Mouse (Mus musculus): ENCODE data around the gene Slf2.

Slf2 gene

DNA sequence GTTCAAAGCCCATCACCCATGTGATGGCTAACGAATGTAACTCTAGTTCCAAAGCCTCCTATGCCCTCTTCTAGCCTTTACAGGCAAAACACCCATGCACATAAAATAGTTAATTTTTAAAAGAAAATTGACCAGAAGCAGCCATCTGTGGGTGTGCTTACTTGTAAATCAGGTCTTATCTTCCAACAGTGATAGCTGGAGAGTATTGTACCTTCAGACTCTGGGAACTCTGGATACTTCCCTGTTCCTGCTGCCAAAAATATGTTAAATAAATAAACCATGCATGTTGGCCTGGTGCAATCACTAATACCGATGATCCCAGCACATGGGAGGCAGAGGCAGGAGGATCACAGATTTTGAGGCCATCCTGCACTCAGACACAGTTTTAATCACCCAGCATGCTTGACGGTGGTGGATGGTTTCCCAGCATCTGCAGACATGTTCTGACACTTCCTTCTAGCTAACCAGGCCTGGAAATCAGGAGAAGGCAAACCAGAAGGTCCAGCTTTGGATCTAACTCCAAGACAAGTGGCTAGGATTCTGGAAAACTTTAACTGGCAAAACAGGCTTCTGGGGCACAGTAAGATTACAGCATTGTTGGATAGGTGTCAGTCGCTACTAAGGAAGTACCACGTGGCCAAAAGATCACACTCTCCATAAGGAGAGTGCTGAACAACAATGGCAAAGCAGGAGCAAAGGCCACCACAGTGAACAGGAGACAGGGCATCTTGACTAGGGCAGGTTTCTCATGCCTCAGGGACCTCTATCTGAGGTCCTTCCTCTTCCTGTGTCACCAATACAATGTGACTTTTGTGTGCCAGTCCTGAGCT, 54.4 kb downstream of the Slf2 start:
- DNase-seq: peak; percentile 41

DNA sequence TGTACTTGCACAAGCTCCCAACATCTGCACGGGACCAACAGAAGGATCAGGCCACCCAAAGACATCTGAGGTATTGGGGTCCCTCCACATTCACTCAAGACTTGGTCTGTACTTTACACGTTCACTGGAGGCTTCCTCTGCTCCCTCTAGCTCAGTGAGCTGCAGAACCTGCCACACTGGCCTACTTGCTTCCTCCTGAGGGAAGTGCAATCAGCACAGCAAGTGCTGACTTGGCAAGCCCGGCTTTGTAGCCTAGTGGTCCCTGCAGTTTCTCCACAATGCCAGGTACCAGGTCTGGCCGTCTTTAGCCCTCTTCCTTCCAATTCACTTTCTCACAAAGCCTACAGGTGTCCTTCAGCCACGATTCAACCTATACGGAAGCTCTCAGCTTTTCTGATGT, 56.1 kb downstream of the Slf2 start:
- DNase-seq: peak; percentile 5

DNA sequence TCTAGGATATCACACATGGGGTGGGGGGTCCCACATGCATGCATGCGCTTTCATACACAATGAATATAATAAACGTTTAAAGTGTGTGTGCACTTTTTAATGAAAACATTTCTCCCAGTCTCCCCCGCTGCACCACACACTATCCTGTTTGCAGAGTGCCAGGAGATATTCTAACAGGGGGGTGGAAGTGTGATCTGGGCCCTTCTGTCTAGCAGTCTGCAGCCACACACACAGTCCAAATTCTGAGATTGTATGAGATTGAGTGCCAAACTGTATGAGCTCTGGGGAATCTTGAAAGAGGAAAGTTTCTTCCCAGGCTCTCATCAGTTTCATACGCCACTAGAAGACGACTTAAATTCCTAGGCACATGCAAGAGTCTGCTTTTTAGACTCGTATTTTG, 56.9 kb downstream of the Slf2 start:
- no peak for DNase-seq

DNA sequence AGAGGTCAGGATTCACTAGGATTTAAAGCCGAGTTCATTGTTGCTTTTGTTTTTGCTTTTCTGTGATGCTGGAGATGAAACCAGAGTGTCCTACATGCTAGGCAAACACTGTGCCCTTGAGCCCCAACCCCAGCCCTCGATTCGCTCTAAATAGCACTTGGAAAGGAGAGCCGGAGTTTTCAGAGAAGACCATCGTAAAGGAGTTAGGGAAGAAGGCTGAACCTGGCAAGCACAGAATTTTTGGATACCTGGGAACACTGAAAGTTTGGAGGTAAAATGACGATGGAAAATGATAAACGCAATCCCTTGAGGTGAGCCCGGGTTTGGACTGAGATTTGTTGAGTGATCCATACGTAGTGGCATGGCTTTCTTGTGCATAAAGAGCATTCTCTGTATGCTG, 57.4 kb downstream of the Slf2 start:
- no peak for DNase-seq

DNA sequence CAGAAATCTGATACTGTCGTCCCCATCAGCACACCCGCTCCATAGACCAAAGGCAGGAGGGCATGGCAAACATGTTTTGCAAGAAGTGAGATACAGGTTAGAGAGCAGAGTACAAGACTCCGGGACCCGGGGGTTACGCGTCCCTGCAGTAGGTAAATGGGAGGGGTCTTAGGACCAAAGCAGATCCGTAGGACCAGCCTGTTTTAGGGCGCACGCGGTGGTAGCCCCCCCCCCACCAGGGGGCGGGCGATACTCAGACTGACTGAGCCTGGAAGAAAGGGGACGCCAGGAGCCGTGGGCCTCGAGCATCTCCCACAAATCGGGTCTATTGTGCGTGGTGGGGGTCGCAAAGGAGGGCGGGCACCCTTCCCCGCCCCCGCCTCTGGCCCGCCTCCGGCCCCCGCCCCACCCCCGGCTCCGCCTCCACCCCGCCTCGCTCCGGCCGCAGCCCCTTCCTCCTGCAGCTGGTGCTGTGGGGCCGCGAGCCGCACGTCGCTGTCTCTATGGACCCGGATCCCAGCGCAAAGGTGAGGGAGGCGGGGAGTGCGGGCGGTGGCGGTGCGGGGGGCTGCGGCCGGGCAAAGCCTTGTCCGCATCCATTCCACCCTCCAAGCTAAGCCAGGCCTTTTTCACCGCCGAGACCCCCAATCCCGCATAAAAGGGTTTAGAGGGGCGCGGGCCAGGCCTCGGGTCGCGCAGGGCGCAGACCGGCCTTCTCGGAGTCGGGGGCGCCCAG, 58.0 kb downstream of the Slf2 start, which contains the start of gene Sema4g:
Gene Sema4g, plus strand, starts transcription at position 271 of the 736 bp plus-strand sequence.
- peak; percentile 31 for DNase-seq

DNA sequence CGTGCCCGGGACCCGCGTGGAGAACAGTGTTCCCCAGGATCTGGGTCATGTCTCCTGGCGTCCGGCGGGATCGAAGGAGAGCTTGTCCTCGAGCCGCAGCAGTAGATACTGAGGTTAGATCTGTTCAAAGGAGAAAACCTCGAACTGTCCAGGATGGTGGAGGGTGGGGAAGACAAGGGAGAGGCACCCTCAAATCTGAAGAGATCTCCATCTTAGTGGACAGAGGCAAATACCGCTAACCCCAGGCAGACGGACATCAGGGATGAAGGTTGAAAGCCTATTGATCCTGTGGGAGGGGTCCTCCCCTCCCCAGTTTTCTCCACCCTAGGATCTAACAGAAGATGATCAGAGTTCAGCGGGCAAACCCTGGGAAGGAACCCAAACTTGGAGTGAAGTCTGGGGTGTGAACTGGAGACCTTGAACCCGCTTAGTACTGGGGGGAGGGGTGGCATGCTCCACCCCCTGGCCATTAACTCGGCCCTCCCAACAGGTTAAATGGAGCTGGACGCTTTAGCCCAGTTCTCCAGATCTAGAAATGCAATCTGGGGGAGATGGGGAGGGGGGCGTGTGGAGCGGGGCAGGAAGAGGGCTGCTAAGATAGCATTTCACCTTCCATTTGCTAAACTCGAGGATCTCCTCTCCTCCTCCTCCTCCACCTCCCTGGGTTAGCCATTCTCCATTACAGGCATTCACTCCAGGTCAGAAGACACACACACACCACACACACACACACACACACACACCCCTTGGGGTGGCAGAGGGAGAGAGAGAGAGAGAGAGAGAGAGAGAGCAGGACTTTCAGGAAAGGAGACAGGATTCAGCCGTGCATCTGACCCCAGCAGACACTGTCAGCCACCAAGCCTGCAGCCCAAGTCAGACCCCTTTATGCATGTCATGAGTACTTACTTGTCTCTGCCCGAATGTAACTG, 58.9 kb downstream of the Slf2 start:
- DNase-seq: peak; percentile 81

DNA sequence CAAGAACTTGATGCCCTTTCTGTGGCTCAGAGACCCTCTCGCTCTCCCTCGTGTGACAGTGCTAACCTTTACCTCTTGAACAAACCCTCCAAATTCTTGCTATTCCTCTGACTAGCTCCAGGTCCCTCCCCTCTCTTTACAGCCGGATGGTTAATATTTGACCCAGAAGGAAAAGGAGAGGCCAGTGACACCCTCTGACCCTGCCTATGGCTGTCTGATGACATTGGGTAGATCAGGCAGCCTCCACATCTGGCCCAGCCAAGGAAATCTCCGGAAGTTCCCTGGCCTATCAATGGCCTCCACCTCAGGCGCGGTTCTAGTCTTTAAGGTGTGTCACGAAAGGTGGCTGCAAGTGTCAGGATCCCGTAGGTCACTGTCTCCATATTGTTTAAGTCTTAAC, 60.1 kb downstream of the Slf2 start:
- peak; percentile 60 for DNase-seq

DNA sequence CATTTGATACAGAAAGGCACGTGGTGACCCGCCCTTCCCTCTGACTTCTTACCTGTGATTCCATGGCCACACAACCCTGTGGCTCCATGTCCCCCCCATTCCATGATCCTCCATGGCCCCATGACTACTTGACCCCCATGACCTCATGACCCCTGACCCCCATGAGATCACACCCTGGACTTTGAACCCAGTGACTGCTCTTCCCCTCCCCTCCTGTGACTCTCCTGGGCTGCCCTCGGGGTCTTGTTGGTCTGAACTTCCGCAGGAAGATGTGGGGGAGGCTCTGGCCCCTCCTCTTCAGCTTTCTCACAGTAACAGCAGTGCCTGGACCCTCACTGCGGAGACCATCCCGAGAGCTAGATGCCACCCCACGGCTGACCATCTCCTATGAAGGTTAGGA, 61.3 kb downstream of the Slf2 start:
- peak; percentile 22 for DNase-seq

DNA sequence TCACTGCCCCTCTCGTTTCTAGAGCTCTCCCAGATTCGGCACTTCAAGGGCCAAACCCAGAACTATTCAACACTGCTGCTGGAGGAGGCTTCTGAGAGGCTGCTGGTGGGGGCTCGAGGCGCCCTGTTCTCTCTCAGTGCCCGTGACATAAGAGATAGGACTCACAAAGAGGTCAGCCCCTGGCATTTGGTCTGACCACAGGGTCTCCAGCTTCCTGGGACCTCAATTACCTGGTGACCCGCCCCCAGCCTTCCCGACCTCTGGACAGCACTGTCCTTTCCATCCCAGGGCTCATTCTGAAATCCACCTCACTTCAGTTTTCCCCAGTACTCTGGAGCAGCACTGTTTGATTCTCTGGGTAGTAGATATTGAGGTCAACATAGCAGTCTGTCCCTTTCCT, 61.8 kb downstream of the Slf2 start:
- DNase-seq: no peak

DNA sequence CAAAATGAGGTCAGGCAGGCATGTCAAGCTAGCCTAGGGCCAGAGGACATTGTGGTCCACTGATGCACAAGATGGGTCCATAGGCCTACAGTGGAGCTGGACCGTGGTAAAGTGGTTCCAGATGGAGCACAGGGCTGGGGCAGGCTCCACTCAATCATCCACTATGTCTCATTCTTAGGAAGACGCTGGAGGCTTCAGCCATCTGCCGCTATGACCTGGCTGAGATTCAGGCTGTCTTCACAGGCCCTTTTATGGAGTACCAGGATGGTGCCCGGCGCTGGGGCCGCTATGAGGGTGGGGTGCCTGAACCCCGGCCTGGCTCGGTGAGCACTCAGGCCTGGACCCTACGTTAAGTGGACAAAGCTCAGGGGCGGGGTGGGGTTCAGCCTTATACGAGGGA, 66.8 kb downstream of the Slf2 start:
- DNase-seq: no peak

DNA sequence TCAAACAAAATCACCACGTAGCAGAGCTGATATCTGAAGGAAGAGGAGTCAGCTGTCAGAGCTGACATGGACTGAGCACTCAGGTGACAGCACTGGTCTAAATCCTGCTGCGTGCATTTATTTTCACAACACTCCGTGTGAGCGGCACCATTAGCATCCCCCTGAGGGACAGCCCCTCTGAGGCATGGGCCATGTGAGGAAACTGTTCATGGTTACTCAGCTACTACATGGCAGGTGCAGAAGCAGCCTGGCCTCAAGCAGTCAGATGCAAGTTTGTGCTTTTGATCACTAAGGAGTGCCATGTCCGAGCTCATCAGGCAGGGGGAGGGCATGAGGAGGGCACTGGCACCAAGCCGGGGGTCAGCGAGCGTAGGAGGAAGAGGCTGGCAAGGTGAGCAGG, 68.7 kb downstream of the Slf2 start:
- no peak for DNase-seq

DNA sequence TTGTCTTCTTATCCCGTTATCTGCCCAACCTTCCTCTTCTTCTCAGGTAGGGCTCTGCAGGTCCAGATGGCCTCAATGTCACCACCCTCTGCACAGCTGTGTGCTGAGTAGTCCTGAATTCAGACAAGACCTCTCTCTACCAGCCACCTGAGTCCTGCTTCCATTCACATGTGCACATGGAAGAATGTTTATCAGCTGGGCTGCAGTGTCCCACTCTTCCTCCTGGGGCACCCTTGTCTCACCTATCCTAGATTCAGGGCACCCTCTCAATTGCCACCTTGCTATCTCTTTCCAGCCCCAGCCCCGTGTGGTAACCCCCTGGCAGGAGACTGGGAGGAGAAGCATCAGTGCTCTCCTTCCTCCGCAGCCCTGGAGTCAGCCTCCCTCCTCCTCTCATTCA, 71.3 kb downstream of the Slf2 start:
- DNase-seq: no peak

DNA sequence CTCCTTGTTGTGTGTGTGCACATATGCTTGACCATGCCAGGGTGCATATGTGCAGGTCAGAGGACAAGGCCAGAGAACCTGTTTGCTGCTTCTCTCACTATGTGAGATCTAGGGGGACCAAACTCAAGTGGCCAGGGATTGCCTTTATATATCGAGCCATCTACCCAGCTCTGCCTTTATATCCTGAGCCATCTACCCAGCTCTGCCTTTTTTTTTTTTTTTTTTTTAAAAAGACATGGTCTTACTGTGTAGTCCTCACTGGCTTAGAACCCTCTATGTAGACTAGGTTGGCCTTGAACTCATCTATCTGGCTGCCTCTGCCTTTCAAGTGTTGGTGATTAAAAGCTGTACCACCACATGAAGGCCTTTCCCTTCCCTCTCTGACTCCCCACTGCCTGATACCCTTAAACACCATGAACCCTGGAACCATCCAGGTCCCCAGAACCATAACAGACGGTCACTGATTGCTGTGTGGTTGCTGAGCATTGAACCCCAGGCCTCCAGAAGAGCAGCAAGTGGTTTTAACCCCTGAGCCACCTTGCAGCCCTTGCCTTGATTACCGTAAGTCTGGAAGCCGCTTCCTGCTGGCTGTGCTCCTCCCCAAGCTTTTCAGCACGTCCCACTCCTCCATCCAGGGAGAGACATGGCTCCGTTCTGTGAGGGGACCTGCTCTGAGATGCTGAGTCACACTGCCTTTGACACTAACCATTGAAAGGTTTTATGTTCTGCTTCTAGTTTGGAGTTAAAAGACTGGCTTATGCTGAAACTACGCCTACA, 73.0 kb downstream of the Slf2 start:
- no peak for DNase-seq

DNA sequence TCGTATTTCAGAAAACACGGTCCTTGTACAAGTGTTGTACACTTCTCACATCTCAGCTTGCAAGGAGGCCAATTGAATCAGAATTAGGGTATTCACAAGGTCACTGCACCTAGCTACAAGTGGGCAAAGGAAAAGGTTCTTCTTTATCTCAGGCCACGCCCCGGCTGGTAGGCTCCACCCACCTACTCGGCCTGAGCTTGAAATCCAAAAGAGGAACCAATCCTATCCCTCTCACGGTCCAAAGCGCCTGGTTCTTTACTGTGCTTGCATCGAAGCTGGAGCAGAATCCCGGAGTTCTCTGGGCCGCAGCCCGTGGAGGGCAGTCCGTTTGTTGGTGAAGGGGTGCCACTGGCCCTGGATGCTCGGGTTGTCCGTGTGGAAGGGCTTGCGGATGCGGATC, 74.5 kb downstream of the Slf2 start, which contains the start of gene Twnk:
Gene Twnk, plus strand, starts transcription at position 220 of the 400 bp plus-strand sequence.
- peak; percentile 74 for DNase-seq

DNA sequence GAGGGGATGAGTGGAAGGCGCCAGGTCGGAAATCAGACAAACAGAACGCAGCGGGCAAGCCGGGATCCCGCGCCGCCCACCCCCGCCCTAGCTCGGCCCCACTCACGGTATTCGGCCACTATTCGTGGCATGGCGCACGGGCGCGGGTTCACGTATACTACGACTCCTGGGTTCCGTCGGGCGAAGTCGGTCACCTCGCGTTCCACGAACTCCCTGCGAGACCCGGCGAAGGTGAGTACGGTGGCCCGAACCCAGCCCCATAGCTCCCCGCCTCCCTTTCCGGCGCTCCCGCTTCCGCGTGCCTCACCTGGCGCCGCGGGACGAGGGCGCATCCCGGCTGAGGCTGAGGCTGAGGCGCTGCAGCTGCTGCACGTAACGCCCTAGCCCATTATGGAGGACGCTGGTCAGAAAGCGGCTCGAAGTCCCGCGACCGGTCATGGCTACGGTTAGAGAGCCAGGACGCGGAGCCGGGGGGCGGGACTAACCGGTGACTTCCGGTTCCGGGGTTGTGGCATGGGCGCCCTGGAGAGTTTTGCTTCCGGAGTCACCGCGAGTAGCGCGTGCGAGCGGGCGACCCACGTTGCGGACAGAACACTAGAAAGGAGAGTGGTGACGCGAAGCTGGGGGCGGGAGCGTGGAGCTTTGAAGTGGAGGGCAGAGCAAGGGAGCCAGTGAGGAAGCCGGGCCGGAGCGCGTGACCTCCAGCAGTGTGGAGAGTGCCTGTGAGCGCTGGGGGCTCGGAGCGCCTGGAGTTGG, 75.2 kb downstream of the Slf2 start, which contains the start of gene Mrpl43:
Gene Mrpl43, minus strand, starts transcription at position 486 of the 756 bp plus-strand sequence.
- peak; percentile 94 for DNase-seq

DNA sequence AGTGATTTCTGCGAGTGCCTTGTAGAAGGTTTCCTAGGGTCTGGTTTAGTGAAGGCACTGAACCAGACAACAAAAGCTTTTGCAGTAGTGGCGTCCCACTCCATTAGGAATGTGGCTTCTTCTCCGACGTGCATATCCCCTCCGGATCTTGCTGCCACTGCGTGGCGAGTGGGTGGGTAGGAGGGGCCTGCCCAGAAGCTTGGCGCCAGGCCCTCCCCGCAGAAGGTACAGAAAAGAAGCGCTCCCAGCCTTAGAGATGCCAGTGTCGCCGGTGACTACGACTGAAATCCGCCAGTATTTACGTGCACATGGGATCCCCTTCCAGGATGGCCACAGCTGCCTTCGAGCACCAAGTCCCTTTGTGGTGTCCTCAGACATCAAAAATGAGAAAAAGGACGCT, 76.1 kb downstream of the Slf2 start:
- no peak for DNase-seq

DNA sequence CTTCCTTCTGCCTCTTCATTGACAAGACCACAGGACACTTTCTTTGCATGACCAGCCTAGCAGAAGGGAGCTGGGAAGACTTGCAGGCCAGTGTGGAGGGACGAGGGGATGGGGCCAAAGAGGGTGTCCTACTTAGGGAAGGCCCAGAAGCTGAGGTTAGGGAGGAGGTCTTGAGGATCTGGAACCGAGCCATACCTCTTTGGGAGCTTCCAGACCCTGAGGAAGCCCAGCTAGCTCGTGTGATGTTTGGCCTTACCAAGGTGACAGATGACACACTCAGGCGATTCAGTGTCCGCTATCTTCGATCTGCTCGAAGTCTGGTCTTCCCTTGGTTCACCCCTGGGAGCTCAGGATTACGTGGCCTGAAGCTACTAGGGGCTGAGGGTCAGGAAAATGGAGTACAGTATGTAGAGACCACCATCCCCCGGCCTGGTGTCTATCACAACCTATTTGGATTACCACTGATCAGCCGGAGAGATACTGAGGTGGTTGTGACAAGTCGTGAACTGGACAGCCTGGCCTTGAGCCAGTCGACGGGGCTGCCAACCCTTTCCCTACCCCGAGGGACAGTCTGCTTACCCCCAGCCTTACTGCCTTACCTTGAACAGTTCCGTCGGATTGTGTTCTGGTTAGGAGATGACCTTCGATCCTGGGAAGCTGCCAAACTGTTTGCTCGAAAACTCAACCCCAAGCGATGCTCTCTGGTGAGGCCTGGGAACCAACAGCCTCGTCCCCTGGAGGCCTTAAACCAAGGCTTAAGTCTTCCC, 76.7 kb downstream of the Slf2 start:
- DNase-seq: peak; percentile 82

DNA sequence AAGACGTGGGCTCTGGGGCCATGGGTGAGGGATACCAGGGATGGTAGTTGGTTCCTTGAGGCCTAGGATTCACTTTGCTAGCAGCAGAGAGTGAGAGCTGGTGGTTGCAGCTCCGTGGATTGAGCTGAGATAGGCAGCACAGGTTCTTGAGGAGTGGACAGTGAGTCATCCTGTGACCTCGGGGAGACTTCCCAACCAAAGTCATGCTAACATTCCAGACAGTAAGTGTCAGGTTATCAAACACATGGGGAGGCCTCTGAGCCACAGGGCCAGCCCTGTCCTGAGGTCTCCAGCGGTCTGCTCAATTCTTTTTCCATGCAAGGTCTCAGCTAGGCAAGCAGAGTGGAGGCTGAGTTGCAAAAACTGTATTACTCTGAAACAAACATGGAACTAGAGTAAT, 79.7 kb downstream of the Slf2 start:
- DNase-seq: no peak

DNA sequence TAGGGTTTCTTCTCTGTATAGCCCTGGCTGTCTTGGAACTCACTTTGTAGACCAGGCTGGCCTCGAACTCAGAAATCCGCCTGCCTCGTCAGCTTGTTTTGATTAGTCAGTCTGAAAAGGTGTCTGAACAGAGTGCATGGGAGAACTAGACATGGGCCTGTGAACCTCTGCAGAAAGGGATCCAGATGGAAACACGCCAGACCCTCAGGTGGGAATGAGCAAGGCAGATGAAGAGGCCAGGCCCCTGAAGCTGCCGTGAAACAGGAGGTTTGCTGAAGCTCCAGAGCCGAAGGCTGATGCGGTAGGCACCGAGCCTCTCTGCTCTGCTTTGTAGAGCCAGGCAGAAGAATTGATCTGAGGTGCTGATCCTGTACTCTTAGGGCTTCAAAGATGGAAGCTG, 81.3 kb downstream of the Slf2 start:
- no peak for DNase-seq

DNA sequence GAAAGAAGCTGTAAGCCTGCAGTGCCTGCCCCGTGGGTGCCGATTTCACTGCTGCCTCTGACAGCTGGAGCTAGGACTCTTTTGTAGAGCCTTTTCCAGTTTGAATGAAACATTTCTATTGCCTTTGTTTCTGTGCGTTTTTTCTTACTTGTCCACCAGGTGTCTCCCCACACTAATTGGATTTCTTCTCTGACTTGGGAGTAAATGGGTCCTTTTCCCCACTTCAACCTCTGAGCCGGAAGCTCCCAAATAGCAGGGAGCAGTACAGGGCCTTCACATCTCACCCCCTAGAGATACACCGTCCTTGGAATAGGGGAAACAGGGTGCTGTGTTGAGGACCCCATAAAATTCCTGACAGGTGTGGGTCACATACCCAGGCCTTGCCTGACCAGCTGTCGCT, 81.7 kb downstream of the Slf2 start:
- no peak for DNase-seq

Data from kidney, adult 11 months (tissue).